Mouse (Mus musculus): ENCODE results near the gene Slc9a7.

DNA sequence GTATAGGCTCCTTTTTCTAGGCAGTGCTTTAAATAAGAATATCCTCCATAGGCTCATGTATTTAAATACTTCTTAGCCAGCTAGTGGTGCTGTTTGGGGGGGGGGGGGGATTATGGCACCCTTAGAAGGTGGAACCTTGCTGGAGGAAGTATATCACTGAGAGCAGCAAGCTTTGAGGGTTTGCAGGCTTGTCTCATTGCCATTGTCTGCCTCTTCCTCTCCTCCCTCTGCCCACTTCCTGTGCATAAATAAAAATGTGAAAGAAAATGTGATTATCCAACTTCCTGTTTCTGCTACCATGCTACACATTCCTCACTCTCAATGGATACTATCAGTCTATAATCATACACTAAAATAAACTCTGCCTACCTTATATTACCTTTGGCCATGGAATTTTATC is 123.2 kb downstream of the Slc9a7 start:
- no peak for TF ChIP-seq GATA1 (IDR thresholded peaks at IDR 0.05; ENCODE audit: low read length)
- no peak for TF ChIP-seq TAL1 (IDR thresholded peaks at IDR 0.05; ENCODE audit: low read length)

Measured in erythroblast, embryonic 14.5 days (primary cell).